Mouse (Mus musculus) embryonic stem cell, embryonic (primary cell): ENCODE measurements around the gene Usp19.

ENCODE experiments used
- CTCF ChIA-PET, 4 experiments: fragments of 300-600 bp in 2 of 4; fragments of 350-600 bp in 2 of 4; sonication (Branson Sonifier 250); formaldehyde crosslinking; loops; one replicate each; lab custom pipeline; 2022; ENCODE audit warnings: inconsistent platforms in 2 of 4; lab: Charles Lee
- POLR2A ChIA-PET, 4 experiments: fragments of 300-600 bp in 2 of 4; fragments of 350-600 bp in 2 of 4; sonication (Branson Sonifier 250); formaldehyde crosslinking; loops; one replicate each; lab custom pipeline; 2022; ENCODE audit warnings: antibody characterized with exemption in 4 of 4, inconsistent platforms in 1 of 4; lab: Charles Lee

Usp19 gene

GRCm38 (mm10) chr9:108507619-108508434, 17.4 kb downstream of the Usp19 start, which contains the start of gene Qars:
Qars (plus strand) TSS chr9:108507706.
- ChIA-PET CTCF (interaction anchor here (0.6 to 1.2 kb wide), 6 partner anchors 9 to 305 kb away, joined by 3 to 6 read pairs (median 4); partner anchors contain the start of gene Qrich1 (in 2 of the 4)), POLR2A (interaction anchor here (0.6 to 4.3 kb wide), 65 partner anchors 9 to 414 kb away, joined by 3 to 124 read pairs (median 4); partner anchors contain the start of genes Qrich1 (in 4 of the 4), Usp19 (in 4 of the 4), Impdh2 (in 3 of the 4) and Amt (in 2 of the 4))

- POLR2A ChIA-PET, result interaction anchor here in 3 of 4 experiments (0.6 to 4.3 kb wide), 25 partner anchors 9 to 865 kb away, joined by 3 to 124 read pairs (median 8); partner anchors contain the start of genes Qrich1 (in 3 of the 3), Usp19 (in 3 of the 3), Ndufaf3 (in 2 of the 3) and 1700102P08Rik (in 1 of the 3)
Observed at GRCm38 (mm10) chr9:108508776-108509175, 18.4 kb downstream of the Usp19 start.

GRCm38 (mm10) chr9:108516380-108517251, 26.2 kb downstream of the Usp19 start, which contains the start of gene Qrich1:
Qrich1 (plus strand) TSS chr9:108516806.
- ChIA-PET POLR2A (interaction anchor here (0.5 to 12.6 kb wide), 123 partner anchors 8 to 1414 kb away, joined by 3 to 192 read pairs (median 5); partner anchors contain the start of genes Qars (in 4 of the 4), Usp19 (in 4 of the 4), Dalrd3 (in 3 of the 4) and Gpx1 (in 3 of the 4)), CTCF (interaction anchor here (0.5 to 1.6 kb wide), 11 partner anchors 9 to 640 kb away, joined by 3 to 6 read pairs (median 3); partner anchors contain the start of genes Qars (in 2 of the 4), Dalrd3 (in 1 of the 4) and Ndufaf3 (in 1 of the 4))

More at GRCm38 (mm10) chr9:108508776-108509175, 18.4 kb downstream of the Usp19 start:
- CTCF ChIA-PET, result interaction anchor here in 1 of 4 experiments (0.6 kb wide), 1 partner anchor 35 kb away, joined by 3 read pairs; no protein-coding TSS in a partner anchor

- CTCF ChIA-PET, result interaction anchor here in 2 of 4 experiments (0.6 to 1.6 kb wide), 8 partner anchors 8 to 381 kb away, joined by 3 to 6 read pairs (median 3); partner anchors contain the start of genes Qars (in 2 of the 2) and Ndufaf3 (in 1 of the 2)
Observed at GRCm38 (mm10) chr9:108517253-108517930, 27.0 kb downstream of the Usp19 start.

GRCm38 (mm10) chr9:108517931-108518332, 27.5 kb downstream of the Usp19 start:
- POLR2A ChIA-PET, result interaction anchor here (0.6 to 12.6 kb wide), 88 partner anchors 7 to 1800 kb away, joined by 3 to 192 read pairs (median 6); partner anchors contain the start of genes Usp19 (in 4 of the 4), Dalrd3 (in 3 of the 4), Impdh2 (in 3 of the 4) and Lamb2 (in 3 of the 4)
- CTCF ChIA-PET, result interaction anchor here in 1 of 4 experiments (1.6 kb wide), 1 partner anchor 10 kb away, joined by 6 read pairs; the partner anchor contains the start of gene Qars

More at GRCm38 (mm10) chr9:108517253-108517930, 27.0 kb downstream of the Usp19 start:
- POLR2A ChIA-PET, result interaction anchor here (0.6 to 12.6 kb wide), 130 partner anchors 8 to 1414 kb away, joined by 3 to 192 read pairs (median 5); partner anchors contain the start of genes Qars (in 4 of the 4), Usp19 (in 4 of the 4), Dalrd3 (in 3 of the 4) and Gpx1 (in 3 of the 4)

- POLR2A ChIA-PET, result interaction anchor here in 3 of 4 experiments (0.6 to 12.6 kb wide), 11 partner anchors 11 to 470 kb away, joined by 3 to 192 read pairs (median 4); partner anchors contain the start of genes 1700102P08Rik (in 1 of the 3), Arih2 (in 1 of the 3), Impdh2 (in 1 of the 3) and Pfkfb4 (in 1 of the 3)
- CTCF ChIA-PET, result no interaction called here
Observed at GRCm38 (mm10) chr9:108521604-108522003, 31.2 kb downstream of the Usp19 start.

- ChIA-PET CTCF (no interaction called here), POLR2A (interaction anchor here in 2 of 4 experiments (1.0 to 12.6 kb wide), 12 partner anchors 10 to 115 kb away, joined by 3 to 192 read pairs (median 4); partner anchors contain the start of genes Usp19 (in 2 of the 2), Dalrd3 (in 1 of the 2), Impdh2 (in 1 of the 2) and Ndufaf3 (in 1 of the 2))
Observed at GRCm38 (mm10) chr9:108523341-108523740, 32.9 kb downstream of the Usp19 start.

- POLR2A ChIA-PET, result interaction anchor here in 3 of 4 experiments (0.6 to 12.6 kb wide), 23 partner anchors 8 to 71 kb away, joined by 3 to 192 read pairs (median 5); partner anchors contain the start of genes Impdh2 (in 3 of the 3), Qrich1 (in 3 of the 3), Dalrd3 (in 1 of the 3) and Usp19 (in 1 of the 3)
- CTCF ChIA-PET, result interaction anchor here in 2 of 4 experiments (0.8 to 1.7 kb wide), 5 partner anchors 8 to 73 kb away, joined by 3 to 4 read pairs (median 3); partner anchors contain the start of gene Ndufaf3 (in 1 of the 2)
Observed at GRCm38 (mm10) chr9:108525400-108525799, 35.0 kb downstream of the Usp19 start.

GRCm38 (mm10) chr9:108530954-108531353, 40.6 kb downstream of the Usp19 start:
- POLR2A ChIA-PET, result interaction anchor here in 3 of 4 experiments (0.7 to 10.8 kb wide), 14 partner anchors 10 to 192 kb away, joined by 3 to 192 read pairs (median 5); partner anchors contain the start of genes Qrich1 (in 3 of the 3), Impdh2 (in 2 of the 3), Qars (in 2 of the 3) and Gpx1 (in 1 of the 3)
- CTCF ChIA-PET, result no interaction called here

- CTCF ChIA-PET, result no interaction called here
- POLR2A ChIA-PET, result interaction anchor here (0.6 to 10.8 kb wide), 17 partner anchors 9 to 192 kb away, joined by 3 to 192 read pairs (median 5); partner anchors contain the start of genes Qrich1 (in 3 of the 4), Gpx1 (in 1 of the 4), Impdh2 (in 1 of the 4) and Qars (in 1 of the 4)
Observed at GRCm38 (mm10) chr9:108531496-108531895, 41.1 kb downstream of the Usp19 start.

GRCm38 (mm10) chr9:108540846-108541245, 50.4 kb downstream of the Usp19 start:
- POLR2A ChIA-PET, result interaction anchor here in 1 of 4 experiments (1.0 to 4.2 kb wide), 6 partner anchors 11 to 25 kb away, joined by 3 to 18 read pairs (median 6); partner anchors contain the start of gene Qrich1
- CTCF ChIA-PET, result interaction anchor here in 2 of 4 experiments (0.6 to 0.9 kb wide), 2 partner anchors 11 to 1964 kb away, joined by 3 read pairs; no protein-coding TSS in a partner anchor

- CTCF ChIA-PET, result no interaction called here
- POLR2A ChIA-PET, result interaction anchor here in 2 of 4 experiments (0.9 to 4.6 kb wide), 13 partner anchors 8 to 47 kb away, joined by 3 to 25 read pairs (median 7); partner anchors contain the start of genes Impdh2 (in 2 of the 2), Ndufaf3 (in 1 of the 2) and Qrich1 (in 1 of the 2)
Observed at GRCm38 (mm10) chr9:108545986-108546385, 55.6 kb downstream of the Usp19 start.

- ChIA-PET POLR2A (interaction anchor here in 2 of 4 experiments (1.0 to 4.6 kb wide), 14 partner anchors 8 to 46 kb away, joined by 3 to 19 read pairs (median 6); partner anchors contain the start of genes Impdh2 (in 2 of the 2), Qrich1 (in 2 of the 2), Ndufaf3 (in 1 of the 2) and Wdr6 (in 1 of the 2)), CTCF (interaction anchor here in 1 of 4 experiments (1.3 kb wide), 1 partner anchor 18 kb away, joined by 3 read pairs; no protein-coding TSS in a partner anchor)
Observed at GRCm38 (mm10) chr9:108546875-108547274, 56.5 kb downstream of the Usp19 start.
